Mouse (Mus musculus) limb, embryonic 11.5 days (tissue): ENCODE measurements around the gene Castor2. TPM values are rescaled to one million over a fixed set of nuclear protein-coding genes. Genes with fewer than 3 reads are reported as not detected.

ENCODE experiments used
- ATAC-seq: fragments of 200-750 bp; cut with Nextera tagmentation; 2 replicates; pipeline ENCODE4 v1.8.0; 2017; ENCODE audit warnings: low read depth; ENCODE audit not compliant: insufficient number of reproducible peaks, low FRiP score, low TSS enrichment
- DNase-seq: peaks from one replicate; pipeline ENCODE4 v3.0.0-alpha.2; 2015; ENCODE audit warnings: low spot score
- H3K27ac ChIP-seq: fragments of 300-500 bp; sonication (generic); replicated peaks from 2 replicates; pipeline ENCODE4 v1.5.1; 2014; ENCODE audit warnings: low read depth, mild to moderate bottlenecking, low read length
- H3K27me3 ChIP-seq: fragments of 300-500 bp; sonication (generic); 2 replicates; pipeline ENCODE4 v1.6.1; 2014; ENCODE audit warnings: mild to moderate bottlenecking, low read length, mixed read lengths; ENCODE audit not compliant: control insufficient read depth, insufficient read depth
- H3K36me3 ChIP-seq: fragments of 300-500 bp; sonication (generic); 2 replicates; pipeline ENCODE4 v1.6.1; 2014; ENCODE audit warnings: mild to moderate bottlenecking, low read length, moderate library complexity, mixed read lengths; ENCODE audit not compliant: control insufficient read depth, insufficient read depth
- H3K4me1 ChIP-seq: fragments of 300-500 bp; sonication (generic); 2 replicates; pipeline ENCODE4 v1.6.1; 2014; ENCODE audit warnings: low read length, mixed read lengths; ENCODE audit not compliant: control insufficient read depth, insufficient read depth
- H3K4me2 ChIP-seq: fragments of 300-500 bp; sonication (generic); 2 replicates; pipeline ENCODE4 v1.6.1; 2014; ENCODE audit warnings: low read depth, mild to moderate bottlenecking, moderate library complexity; ENCODE audit not compliant: severe bottlenecking
- H3K4me3 ChIP-seq: fragments of 300-500 bp; sonication (generic); 2 replicates; pipeline ENCODE4 v1.5.1; 2014; ENCODE audit warnings: low read depth, low read length
- H3K9ac ChIP-seq: fragments of 300-500 bp; sonication (generic); 2 replicates; pipeline ENCODE4 v1.6.1; 2014; ENCODE audit warnings: mild to moderate bottlenecking, low read length
- H3K9me3 ChIP-seq: fragments of 300-500 bp; sonication (generic); 2 replicates; pipeline ENCODE4 v1.6.1; 2016; ENCODE audit warnings: low read length; ENCODE audit not compliant: control insufficient read depth
- WGBS: fragments of 180-500 bp; shearing (Covaris S2); extraction: QIAGEN DNeasy Blood & Tissue Kit; methylation state at CpG from one replicate; pipeline ENCODE4 v1.1.7; 2014; 5-methylcytosine and 5-hydroxymethylcytosine counted together
- polyA plus RNA-seq: library from polyadenylated mRNA; unstranded; fragments of >200 nt; fragmentation: Nextera tagmentation; extraction: Ambion mirVana; gene quantifications from 2 replicates; pipeline ENCODE4 v1.2.1, GENCODE M21; 2014

The Castor2 gene
- polyA plus RNA-seq, 1 experiment from 2014 or later, result 11.8 TPM

- peak overlapping the region; percentile 20; the same call in 1 of the 2 replicates for H3K4me2 ChIP-seq
- no peak overlapping the region for H3K4me3 ChIP-seq
- no peaks in the 10 kb centered on the region; the same call in 1 of the 2 replicates for H3K9me3 ChIP-seq
- DNase-seq (peak; percentile 84), ATAC-seq (peak; percentile 65; the same call in 1 of the 2 replicates)
- H3K9ac ChIP-seq, result no peak overlapping the region
- H3K36me3 ChIP-seq, result no peaks in the 10 kb centered on the region
- no peak overlapping the region for H3K27ac ChIP-seq
- WGBS, result 21% methylated on average over 17 of the region's 17 CpGs
- no peaks in the 10 kb centered on the region for H3K27me3 ChIP-seq
- peaks cover 15% of the 10 kb centered on the region for H3K4me1 ChIP-seq
Observed at GRCm38 (mm10) chr5:134073512-134074041, 25.9 kb upstream of the Castor2 start.

GRCm38 (mm10) chr5:134074368-134074767 lies 25.1 kb upstream of the Castor2 start:
- no peak overlapping the region for H3K4me3 ChIP-seq
- H3K4me1 ChIP-seq, result peaks cover 15% of the 10 kb centered on the region
- no peak overlapping the region for H3K9ac ChIP-seq
- ATAC-seq (no peak), DNase-seq (no peak)
- H3K27ac ChIP-seq, result no peak overlapping the region
- no peaks in the 10 kb centered on the region for H3K36me3 ChIP-seq
- no peaks in the 10 kb centered on the region; the same call in 1 of the 2 replicates for H3K9me3 ChIP-seq
- no peak overlapping the region for H3K4me2 ChIP-seq
- no peaks in the 10 kb centered on the region for H3K27me3 ChIP-seq

GRCm38 (mm10) chr5:134076175-134076574 lies 23.3 kb upstream of the Castor2 start:
- Histone ChIP-seq H3K27me3 (no peaks in the 10 kb centered on the region), H3K4me2 (no peak overlapping the region), H3K4me3 (no peak overlapping the region), H3K27ac (no peak overlapping the region), H3K9me3 (no peaks in the 10 kb centered on the region), H3K36me3 (no peaks in the 10 kb centered on the region), H3K9ac (no peak overlapping the region), H3K4me1 (peaks cover 23% of the 10 kb centered on the region)
- WGBS, result 88% methylated on average over 11 of the region's 11 CpGs
- DNase-seq, result no peak
- ATAC-seq, result no peak

GRCm38 (mm10) chr5:134080685-134081548 lies 18.6 kb upstream of the Castor2 start:
- peak overlapping the region; percentile 34; the same call in 1 of the 2 replicates for H3K9ac ChIP-seq
- no peak overlapping the region for H3K4me3 ChIP-seq
- 12% methylated on average over 18 of the region's 18 CpGs for WGBS
- H3K27ac ChIP-seq, result no peak overlapping the region
- ATAC-seq (no peak), DNase-seq (peak; percentile 36)
- H3K27me3 ChIP-seq, result no peaks in the 10 kb centered on the region
- no peaks in the 10 kb centered on the region for H3K36me3 ChIP-seq
- no peaks in the 10 kb centered on the region for H3K9me3 ChIP-seq
- peaks cover 10% of the 10 kb centered on the region for H3K4me1 ChIP-seq
- no peak overlapping the region; the same call in 1 of the 2 replicates for H3K4me2 ChIP-seq

- WGBS, result 71% methylated on average over 4 of the region's 4 CpGs
- H3K36me3 ChIP-seq, result no peaks in the 10 kb centered on the region
- no peak overlapping the region for H3K9ac ChIP-seq
- DNase-seq, result no peak
- no peak overlapping the region for H3K4me3 ChIP-seq
- H3K4me1 ChIP-seq, result peaks cover 10% of the 10 kb centered on the region
- H3K9me3 ChIP-seq, result no peaks in the 10 kb centered on the region
- no peak for ATAC-seq
- H3K4me2 ChIP-seq, result no peak overlapping the region
- no peaks in the 10 kb centered on the region for H3K27me3 ChIP-seq
- H3K27ac ChIP-seq, result no peak overlapping the region
Observed at GRCm38 (mm10) chr5:134085227-134085626, 14.3 kb upstream of the Castor2 start.

- Histone ChIP-seq H3K27me3 (no peaks in the 10 kb centered on the region), H3K4me1 (peaks cover 3% of the 10 kb centered on the region), H3K27ac (no peak overlapping the region), H3K4me3 (no peak overlapping the region), H3K36me3 (no peaks in the 10 kb centered on the region), H3K4me2 (no peak overlapping the region), H3K9me3 (no peaks in the 10 kb centered on the region), H3K9ac (no peak overlapping the region)
- no peak for DNase-seq
- 84% methylated on average over 3 of the region's 3 CpGs for WGBS
- ATAC-seq, result no peak
Observed at GRCm38 (mm10) chr5:134085887-134086639, 13.4 kb upstream of the Castor2 start.

GRCm38 (mm10) chr5:134087211-134087610 lies 12.3 kb upstream of the Castor2 start:
- Histone ChIP-seq H3K27me3 (no peaks in the 10 kb centered on the region), H3K9ac (no peak overlapping the region), H3K27ac (no peak overlapping the region), H3K4me1 (no peaks in the 10 kb centered on the region), H3K4me2 (no peak overlapping the region), H3K36me3 (no peaks in the 10 kb centered on the region), H3K4me3 (no peak overlapping the region), H3K9me3 (no peaks in the 10 kb centered on the region)
- DNase-seq, result no peak
- ATAC-seq, result no peak
- WGBS, result 87% methylated on average over 5 of the region's 5 CpGs

GRCm38 (mm10) chr5:134095766-134096165 lies 3.7 kb upstream of the Castor2 start:
- DNase-seq, result no peak
- no peak overlapping the region for H3K27ac ChIP-seq
- H3K4me1 ChIP-seq, result no peaks in the 10 kb centered on the region
- H3K9me3 ChIP-seq, result no peaks in the 10 kb centered on the region
- no peaks in the 10 kb centered on the region for H3K36me3 ChIP-seq
- 93% methylated on average over 2 of the region's 2 CpGs for WGBS
- H3K27me3 ChIP-seq, result no peaks in the 10 kb centered on the region
- no peak overlapping the region for H3K4me2 ChIP-seq
- no peak overlapping the region for H3K9ac ChIP-seq
- no peak for ATAC-seq
- no peak overlapping the region for H3K4me3 ChIP-seq
